Mouse (Mus musculus): ENCODE measurements around the gene Slc35f3. TPM values are rescaled to one million over a fixed set of nuclear protein-coding genes. Genes with fewer than 3 reads are reported as not detected.

Slc35f3 gene
- total and polyA plus RNA-seq, 2 experiments, result not detected

GRCm38 (mm10) chr8:126265186-126265585 is 33.2 kb upstream of the Slc35f3 start:
- H3K79me2 ChIP-seq (ENCODE audit: control insufficient read depth, insufficient read depth, low read length), result no peaks in the 10 kb centered on the region
- no peaks in the 10 kb centered on the region for H3K27me3 ChIP-seq (ENCODE audit: control insufficient read depth, insufficient read depth, low read length)
- no peaks in the 10 kb centered on the region for H3K36me3 ChIP-seq (ENCODE audit: control insufficient read depth, insufficient read depth, low read length)
- no peak for DNase-seq (ENCODE audit: extremely low read depth, low read depth, low spot score)
- no peaks in the 10 kb centered on the region for H3K4me1 ChIP-seq (ENCODE audit: control insufficient read depth, insufficient read depth, low read length)
- H3K4me3 ChIP-seq (ENCODE audit: insufficient read depth, low read depth, low read length), result no peak overlapping the region
- no peak overlapping the region for H3K9ac ChIP-seq (ENCODE audit: low read depth, low read length)
- TF ChIP-seq CTCF (IDR thresholded peaks at IDR 0.05; ENCODE audit: low read depth, low read length), result no peak
- TF ChIP-seq POLR2A (IDR thresholded peaks at IDR 0.05; ENCODE audit: extremely low read depth, insufficient read depth, low read length), result no peak
- no peak overlapping the region for H3K27ac ChIP-seq (replicated peaks; ENCODE audit: insufficient read depth, low read depth, low read length)
- 65% methylated on average over 1 of the region's 1 CpGs for WGBS

- TF ChIP-seq POLR2A (IDR thresholded peaks at IDR 0.05; ENCODE audit: extremely low read depth, insufficient read depth, low read length) (no peak), CTCF (IDR thresholded peaks at IDR 0.05; ENCODE audit: low read depth, low read length) (peak; percentile 50)
- H3K36me3 ChIP-seq (ENCODE audit: control insufficient read depth, insufficient read depth, low read length), result no peaks in the 10 kb centered on the region
- WGBS, result 18% methylated on average over 8 of the region's 8 CpGs
- no peak overlapping the region for H3K27ac ChIP-seq (replicated peaks; ENCODE audit: insufficient read depth, low read depth, low read length)
- H3K9ac ChIP-seq (ENCODE audit: low read depth, low read length), result no peak overlapping the region
- H3K4me3 ChIP-seq (ENCODE audit: insufficient read depth, low read depth, low read length), result no peak overlapping the region
- no peaks in the 10 kb centered on the region for H3K4me1 ChIP-seq (ENCODE audit: control insufficient read depth, insufficient read depth, low read length)
- H3K27me3 ChIP-seq (ENCODE audit: control insufficient read depth, insufficient read depth, low read length), result no peaks in the 10 kb centered on the region
- H3K79me2 ChIP-seq (ENCODE audit: control insufficient read depth, insufficient read depth, low read length), result no peaks in the 10 kb centered on the region
- peak; percentile 5 for DNase-seq (ENCODE audit: extremely low read depth, low read depth, low spot score)
These were observed 31.2 kb upstream of the Slc35f3 start for GRCm38 (mm10) chr8:126267118-126267517.

- no peaks in the 10 kb centered on the region for H3K4me1 ChIP-seq (ENCODE audit: control insufficient read depth, insufficient read depth, low read length)
- no peaks in the 10 kb centered on the region for H3K27me3 ChIP-seq (ENCODE audit: control insufficient read depth, insufficient read depth, low read length)
- no peak overlapping the region for H3K9ac ChIP-seq (ENCODE audit: low read depth, low read length)
- no peak overlapping the region for H3K4me3 ChIP-seq (ENCODE audit: insufficient read depth, low read depth, low read length)
- no peaks in the 10 kb centered on the region for H3K36me3 ChIP-seq (ENCODE audit: control insufficient read depth, insufficient read depth, low read length)
- H3K27ac ChIP-seq (replicated peaks; ENCODE audit: insufficient read depth, low read depth, low read length), result no peak overlapping the region
- no peaks in the 10 kb centered on the region for H3K79me2 ChIP-seq (ENCODE audit: control insufficient read depth, insufficient read depth, low read length)
- TF ChIP-seq CTCF (IDR thresholded peaks at IDR 0.05; ENCODE audit: low read depth, low read length) (no peak), POLR2A (IDR thresholded peaks at IDR 0.05; ENCODE audit: extremely low read depth, insufficient read depth, low read length) (no peak)
- no peak for DNase-seq (ENCODE audit: extremely low read depth, low read depth, low spot score)
- WGBS, result 51% methylated on average over 6 of the region's 6 CpGs
These were observed 28.6 kb upstream of the Slc35f3 start for GRCm38 (mm10) chr8:126269733-126270132.

- 0 out of 2 replicates have a peak, but pooled peaks cover 2% of the 10 kb centered on the region for H3K27me3 ChIP-seq (ENCODE audit: control insufficient read depth, insufficient read depth, low read length)
- no peak for DNase-seq (ENCODE audit: extremely low read depth, low read depth, low spot score)
- no peaks in the 10 kb centered on the region for H3K4me1 ChIP-seq (ENCODE audit: control insufficient read depth, insufficient read depth, low read length)
- H3K79me2 ChIP-seq (ENCODE audit: control insufficient read depth, insufficient read depth, low read length), result no peaks in the 10 kb centered on the region
- no peaks in the 10 kb centered on the region for H3K36me3 ChIP-seq (ENCODE audit: control insufficient read depth, insufficient read depth, low read length)
- WGBS, result 92% methylated on average over 2 of the region's 2 CpGs
- no peak overlapping the region for H3K4me3 ChIP-seq (ENCODE audit: insufficient read depth, low read depth, low read length)
- no peak overlapping the region for H3K9ac ChIP-seq (ENCODE audit: low read depth, low read length)
- H3K27ac ChIP-seq (replicated peaks; ENCODE audit: insufficient read depth, low read depth, low read length), result no peak overlapping the region
- TF ChIP-seq POLR2A (IDR thresholded peaks at IDR 0.05; ENCODE audit: extremely low read depth, insufficient read depth, low read length) (no peak), CTCF (IDR thresholded peaks at IDR 0.05; ENCODE audit: low read depth, low read length) (no peak)
These were observed 25.9 kb upstream of the Slc35f3 start for GRCm38 (mm10) chr8:126272445-126272844.

- H3K36me3 ChIP-seq (ENCODE audit: control insufficient read depth, insufficient read depth, low read length), result no peaks in the 10 kb centered on the region
- no peak for DNase-seq (ENCODE audit: extremely low read depth, low read depth, low spot score)
- 0 out of 2 replicates have a peak, but pooled peaks cover 2% of the 10 kb centered on the region for H3K27me3 ChIP-seq (ENCODE audit: control insufficient read depth, insufficient read depth, low read length)
These were observed 25.3 kb upstream of the Slc35f3 start for GRCm38 (mm10) chr8:126273066-126273465.

GRCm38 (mm10) chr8:126274866-126275360 is 23.4 kb upstream of the Slc35f3 start:
- WGBS, result 54% methylated on average over 4 of the region's 4 CpGs
- no peaks in the 10 kb centered on the region for H3K79me2 ChIP-seq (ENCODE audit: control insufficient read depth, insufficient read depth, low read length)
- 0 out of 2 replicates have a peak, but pooled peaks cover 2% of the 10 kb centered on the region for H3K27me3 ChIP-seq (ENCODE audit: control insufficient read depth, insufficient read depth, low read length)
- TF ChIP-seq POLR2A (IDR thresholded peaks at IDR 0.05; ENCODE audit: extremely low read depth, insufficient read depth, low read length) (no peak), CTCF (IDR thresholded peaks at IDR 0.05; ENCODE audit: low read depth, low read length) (no peak)
- no peak overlapping the region for H3K9ac ChIP-seq (ENCODE audit: low read depth, low read length)
- H3K36me3 ChIP-seq (ENCODE audit: control insufficient read depth, insufficient read depth, low read length), result no peaks in the 10 kb centered on the region
- H3K4me1 ChIP-seq (ENCODE audit: control insufficient read depth, insufficient read depth, low read length), result no peaks in the 10 kb centered on the region
- no peak overlapping the region for H3K4me3 ChIP-seq (ENCODE audit: insufficient read depth, low read depth, low read length)
- DNase-seq (ENCODE audit: extremely low read depth, low read depth, low spot score), result no peak
- no peak overlapping the region for H3K27ac ChIP-seq (replicated peaks; ENCODE audit: insufficient read depth, low read depth, low read length)

More at GRCm38 (mm10) chr8:126273066-126273465, 25.3 kb upstream of the Slc35f3 start:
- TF ChIP-seq CTCF (IDR thresholded peaks at IDR 0.05; ENCODE audit: low read depth, low read length), result no peak
- no peak for TF ChIP-seq POLR2A (IDR thresholded peaks at IDR 0.05; ENCODE audit: extremely low read depth, insufficient read depth, low read length)
- Histone ChIP-seq H3K27ac (replicated peaks; ENCODE audit: insufficient read depth, low read depth, low read length) (no peak overlapping the region), H3K79me2 (ENCODE audit: control insufficient read depth, insufficient read depth, low read length) (no peaks in the 10 kb centered on the region), H3K4me1 (ENCODE audit: control insufficient read depth, insufficient read depth, low read length) (no peaks in the 10 kb centered on the region), H3K4me3 (ENCODE audit: insufficient read depth, low read depth, low read length) (no peak overlapping the region), H3K9ac (ENCODE audit: low read depth, low read length) (no peak overlapping the region)
- 53% methylated on average over 4 of the region's 4 CpGs for WGBS

Data from liver, adult 2 months (tissue).